Mouse (Mus musculus): ENCODE data around the gene Lrrc61. TPM values are rescaled to one million over a fixed set of nuclear protein-coding genes. Genes with fewer than 3 reads are reported as not detected.

Lrrc61 gene
- polyA plus RNA-seq, 1 experiment: 12.4 TPM

- peaks cover 2% of the 10 kb centered on the region for H3K27me3 ChIP-seq (replicated peaks)
- H3K36me3 ChIP-seq (replicated peaks; ENCODE audit: low read length): no peaks in the 10 kb centered on the region
- no peak overlapping the region for H3K4me3 ChIP-seq (replicated peaks)
- H3K9me3 ChIP-seq: no peaks in the 10 kb centered on the region
- no peak for TF ChIP-seq FLI1 (IDR thresholded peaks at IDR 0.05; ENCODE audit: low read length)
- TF ChIP-seq GATA1 (IDR thresholded peaks at IDR 0.05; ENCODE audit: borderline replicate concordance, low read length): no peak
- H3K4me1 ChIP-seq: peaks cover 21% of the 10 kb centered on the region
Observed at GRCm38 (mm10) chr6:48546271-48546670, 8.3 kb upstream of the Lrrc61 start.

GRCm38 (mm10) chr6:48546858-48547257 is 7.7 kb upstream of the Lrrc61 start:
- TF ChIP-seq FLI1 (IDR thresholded peaks at IDR 0.05; ENCODE audit: low read length) (no peak), GATA1 (IDR thresholded peaks at IDR 0.05; ENCODE audit: borderline replicate concordance, low read length) (no peak)
- H3K9me3 ChIP-seq: no peaks in the 10 kb centered on the region
- no peaks in the 10 kb centered on the region for H3K36me3 ChIP-seq (replicated peaks; ENCODE audit: low read length)
- peaks cover 2% of the 10 kb centered on the region for H3K27me3 ChIP-seq (replicated peaks)
- H3K4me3 ChIP-seq (replicated peaks): no peak overlapping the region
- peaks cover 15% of the 10 kb centered on the region for H3K4me1 ChIP-seq

- no peak overlapping the region for H3K4me3 ChIP-seq (replicated peaks)
- TF ChIP-seq GATA1 (IDR thresholded peaks at IDR 0.05; ENCODE audit: borderline replicate concordance, low read length) (no peak), FLI1 (IDR thresholded peaks at IDR 0.05; ENCODE audit: low read length) (no peak)
Observed at GRCm38 (mm10) chr6:48548314-48548713, 6.3 kb upstream of the Lrrc61 start.

GRCm38 (mm10) chr6:48552918-48553317 is 1.7 kb upstream of the Lrrc61 start:
- no peaks in the 10 kb centered on the region for H3K9me3 ChIP-seq
- H3K4me3 ChIP-seq (replicated peaks): no peak overlapping the region
- peaks cover 20% of the 10 kb centered on the region for H3K36me3 ChIP-seq (replicated peaks; ENCODE audit: low read length)
- TF ChIP-seq FLI1 (IDR thresholded peaks at IDR 0.05; ENCODE audit: low read length) (no peak), GATA1 (IDR thresholded peaks at IDR 0.05; ENCODE audit: borderline replicate concordance, low read length) (no peak)
- H3K27me3 ChIP-seq (replicated peaks): no peaks in the 10 kb centered on the region
- peaks cover 27% of the 10 kb centered on the region for H3K4me1 ChIP-seq

More at GRCm38 (mm10) chr6:48548314-48548713, 6.3 kb upstream of the Lrrc61 start:
- Histone ChIP-seq H3K9me3 (no peaks in the 10 kb centered on the region), H3K27me3 (replicated peaks) (peaks cover 2% of the 10 kb centered on the region), H3K4me1 (peaks cover 8% of the 10 kb centered on the region), H3K36me3 (replicated peaks; ENCODE audit: low read length) (no peaks in the 10 kb centered on the region)

GRCm38 (mm10) chr6:48553819-48554218 is 777 bp upstream of the Lrrc61 start:
- TF ChIP-seq FLI1 (IDR thresholded peaks at IDR 0.05; ENCODE audit: low read length) (no peak), GATA1 (IDR thresholded peaks at IDR 0.05; ENCODE audit: borderline replicate concordance, low read length) (no peak)
- no peaks in the 10 kb centered on the region for H3K9me3 ChIP-seq
- peaks cover 28% of the 10 kb centered on the region for H3K36me3 ChIP-seq (replicated peaks; ENCODE audit: low read length)
- H3K27me3 ChIP-seq (replicated peaks): no peaks in the 10 kb centered on the region
- H3K4me3 ChIP-seq (replicated peaks): peak overlapping the region; percentile 92
- H3K4me1 ChIP-seq: peaks cover 25% of the 10 kb centered on the region

GRCm38 (mm10) chr6:48555104-48555890 is 701 bp downstream of the Lrrc61 start:
- no peak for TF ChIP-seq FLI1 (IDR thresholded peaks at IDR 0.05; ENCODE audit: low read length)
- no peak for TF ChIP-seq GATA1 (IDR thresholded peaks at IDR 0.05; ENCODE audit: borderline replicate concordance, low read length)
- H3K27me3 ChIP-seq (replicated peaks): no peaks in the 10 kb centered on the region

GRCm38 (mm10) chr6:48555956-48556355 is 1.4 kb downstream of the Lrrc61 start:
- H3K9me3 ChIP-seq: no peaks in the 10 kb centered on the region

More at GRCm38 (mm10) chr6:48555104-48555890, 701 bp downstream of the Lrrc61 start:
- Histone ChIP-seq H3K36me3 (replicated peaks; ENCODE audit: low read length) (peaks cover 40% of the 10 kb centered on the region), H3K4me1 (peaks cover 28% of the 10 kb centered on the region), H3K9me3 (no peaks in the 10 kb centered on the region), H3K4me3 (replicated peaks) (peak overlapping the region; percentile 92)

GRCm38 (mm10) chr6:48565693-48566310 is 11.2 kb downstream of the Lrrc61 start:
- Histone ChIP-seq H3K4me3 (replicated peaks) (no peak overlapping the region), H3K4me1 (peaks cover 11% of the 10 kb centered on the region; the same call in 1 of the 2 replicates), H3K36me3 (replicated peaks; ENCODE audit: low read length) (peaks cover 64% of the 10 kb centered on the region), H3K9me3 (peaks cover 18% of the 10 kb centered on the region), H3K27me3 (replicated peaks) (no peaks in the 10 kb centered on the region)
- TF ChIP-seq FLI1 (IDR thresholded peaks at IDR 0.05; ENCODE audit: low read length): no peak

More at GRCm38 (mm10) chr6:48555956-48556355, 1.4 kb downstream of the Lrrc61 start:
- H3K27me3 ChIP-seq (replicated peaks): no peaks in the 10 kb centered on the region
- peaks cover 28% of the 10 kb centered on the region for H3K4me1 ChIP-seq
- H3K36me3 ChIP-seq (replicated peaks; ENCODE audit: low read length): peaks cover 42% of the 10 kb centered on the region
- peak overlapping the region; percentile 53 for H3K4me3 ChIP-seq (replicated peaks)
- no peak for TF ChIP-seq GATA1 (IDR thresholded peaks at IDR 0.05; ENCODE audit: borderline replicate concordance, low read length)
- no peak for TF ChIP-seq FLI1 (IDR thresholded peaks at IDR 0.05; ENCODE audit: low read length)

- Histone ChIP-seq H3K4me3 (replicated peaks) (no peak overlapping the region), H3K9me3 (peaks cover 18% of the 10 kb centered on the region), H3K4me1 (peaks cover 10% of the 10 kb centered on the region; the same call in 1 of the 2 replicates), H3K36me3 (replicated peaks; ENCODE audit: low read length) (peaks cover 64% of the 10 kb centered on the region), H3K27me3 (replicated peaks) (no peaks in the 10 kb centered on the region)
- TF ChIP-seq FLI1 (IDR thresholded peaks at IDR 0.05; ENCODE audit: low read length) (no peak), GATA1 (IDR thresholded peaks at IDR 0.05; ENCODE audit: borderline replicate concordance, low read length) (no peak)
Observed at GRCm38 (mm10) chr6:48566312-48566711, 11.7 kb downstream of the Lrrc61 start.
